Mouse (Mus musculus) cerebellum, adult 2 months (tissue): ENCODE measurements around the gene Adamtsl2. TPM values are rescaled to one million over a fixed set of nuclear protein-coding genes. Genes with fewer than 3 reads are reported as not detected.
A peak's percentile ranks its signal among the peaks of the same experiment; 100 is the strongest.

Experiments used
- DNase-seq, 2 experiments: peaks; one replicate each; pipeline ENCODE4 v3.0.0; 2021
- H3K27ac ChIP-seq: fragments of 200-500 bp; 2 replicates; pipeline ENCODE4 v1.5.1; 2012; ENCODE audit warnings: low read length, control low read depth, inconsistent platforms; ENCODE audit not compliant: insufficient read depth
- H3K27me3 ChIP-seq: fragments of 200-500 bp; 2 replicates; pipeline ENCODE4 v1.6.1; 2012; ENCODE audit warnings: inconsistent platforms, mild to moderate bottlenecking, low read length, moderate library complexity; ENCODE audit not compliant: control insufficient read depth, insufficient read depth
- H3K4me1 ChIP-seq: fragments of 200-500 bp; 2 replicates; pipeline ENCODE4 v1.6.1; 2011; ENCODE audit warnings: low read length; ENCODE audit not compliant: control insufficient read depth, insufficient read depth
- H3K4me3 ChIP-seq: fragments of 200-500 bp; replicated peaks from 2 replicates; pipeline ENCODE3; 2011; ENCODE audit warnings: mild to moderate bottlenecking, low read depth, low read length, control low read depth; ENCODE audit not compliant: insufficient read depth
- CTCF ChIP-seq: fragments of 200-500 bp; IDR thresholded peaks from 2 replicates; pipeline ENCODE4 v1.5.1; 2011; ENCODE audit warnings: low read depth, mild to moderate bottlenecking, control low read depth, low read length, moderate library complexity, borderline replicate concordance; ENCODE audit not compliant: insufficient read depth
- POLR2A ChIP-seq: fragments of 200-500 bp; IDR thresholded peaks from 2 replicates; pipeline ENCODE4 v1.6.1; 2011; ENCODE audit warnings: low read length, control low read depth, borderline replicate concordance; ENCODE audit not compliant: insufficient read depth
- WGBS: fragments of 180-500 bp; shearing (Covaris S2); methylation state at CpG from one replicate; pipeline ENCODE4 v1.1.7; 2018; 5-methylcytosine and 5-hydroxymethylcytosine counted together
- polyA plus RNA-seq: library from polyadenylated mRNA; depleted of rRNA; stranded (reverse); fragments of >200 nt; gene quantifications from 2 replicates; pipeline ENCODE4 v1.2.3, GENCODE M21; 2012; rRNA removed

Adamtsl2 gene
- 3.8 and 4.1 TPM in 2 replicates for polyA plus RNA-seq

GRCm38 (mm10) chr2:27079152-27079584 lies at the start of gene Adamtsl2:
TSS of gene Adamtsl2 (plus strand) at chr2:27079379.
- 12% methylated on average over 10 of the region's 10 CpGs for WGBS
- peak; percentile 19 to 26 for DNase-seq
- no peaks in the 10 kb centered on the region; the same call in 1 of the 2 replicates for H3K4me1 ChIP-seq
- H3K27ac ChIP-seq = no peak within 1 kb of the TSS
- TF ChIP-seq POLR2A = no peak
- TF ChIP-seq CTCF = no peak
- H3K27me3 ChIP-seq = no peaks in the 10 kb centered on the region; the same call in 1 of the 2 replicates
- H3K4me3 ChIP-seq = no peak within 1 kb of the TSS

GRCm38 (mm10) chr2:27032361-27032760 lies 46.8 kb upstream of the Adamtsl2 start:
- DNase-seq = no peak
- H3K4me3 ChIP-seq = no peak overlapping the region
- no peaks in the 10 kb centered on the region for H3K4me1 ChIP-seq
- TF ChIP-seq CTCF = no peak
- TF ChIP-seq POLR2A = no peak
- no peaks in the 10 kb centered on the region for H3K27me3 ChIP-seq
- WGBS = 80% methylated on average over 2 of the region's 2 CpGs
- H3K27ac ChIP-seq = no peak overlapping the region

- TF ChIP-seq POLR2A = no peak
- no peak for TF ChIP-seq CTCF
- Histone ChIP-seq H3K27me3 (no peaks in the 10 kb centered on the region), H3K27ac (no peak overlapping the region), H3K4me3 (no peak overlapping the region), H3K4me1 (no peaks in the 10 kb centered on the region)
- no peak for DNase-seq
- WGBS = 44% methylated on average over 3 of the region's 3 CpGs
Measured at GRCm38 (mm10) chr2:27036003-27036402, 43.2 kb upstream of the Adamtsl2 start.

- WGBS = 62% methylated on average over 4 of the region's 4 CpGs
- Histone ChIP-seq H3K4me1 (no peaks in the 10 kb centered on the region), H3K27me3 (no peaks in the 10 kb centered on the region), H3K27ac (no peak overlapping the region), H3K4me3 (no peak overlapping the region)
- TF ChIP-seq CTCF (no peak), POLR2A (no peak)
- no peak for DNase-seq
Measured at GRCm38 (mm10) chr2:27037008-27037407, 42.2 kb upstream of the Adamtsl2 start.

- H3K27me3 ChIP-seq = no peaks in the 10 kb centered on the region
- no peak overlapping the region for H3K27ac ChIP-seq
- TF ChIP-seq CTCF = peak; percentile 94
- TF ChIP-seq POLR2A = no peak
- peak; percentile 64 to 68 for DNase-seq
- H3K4me3 ChIP-seq = no peak overlapping the region
- 2% methylated on average over 3 of the region's 3 CpGs for WGBS
- H3K4me1 ChIP-seq = no peaks in the 10 kb centered on the region
Measured at GRCm38 (mm10) chr2:27038596-27038995, 40.6 kb upstream of the Adamtsl2 start.

- no peaks in the 10 kb centered on the region for H3K4me1 ChIP-seq
Measured at GRCm38 (mm10) chr2:27039286-27039685, 39.9 kb upstream of the Adamtsl2 start.

GRCm38 (mm10) chr2:27042131-27042844 lies 36.9 kb upstream of the Adamtsl2 start:
- WGBS = 43% methylated on average over 8 of the region's 8 CpGs
- H3K4me1 ChIP-seq = no peaks in the 10 kb centered on the region

More at GRCm38 (mm10) chr2:27039286-27039685, 39.9 kb upstream of the Adamtsl2 start:
- TF ChIP-seq CTCF (peak; percentile 24; the same call in 1 of the 2 replicates), POLR2A (no peak)
- no peak overlapping the region for H3K27ac ChIP-seq
- DNase-seq = peak in 1 of 2 experiments; percentile 28
- WGBS = 7% methylated on average over 1 of the region's 1 CpGs
- no peak overlapping the region for H3K4me3 ChIP-seq
- H3K27me3 ChIP-seq = no peaks in the 10 kb centered on the region

GRCm38 (mm10) chr2:27043461-27043860 lies 35.7 kb upstream of the Adamtsl2 start:
- 26% methylated on average over 3 of the region's 3 CpGs for WGBS
- Histone ChIP-seq H3K4me3 (no peak overlapping the region), H3K27ac (no peak overlapping the region), H3K4me1 (no peaks in the 10 kb centered on the region), H3K27me3 (no peaks in the 10 kb centered on the region)
- DNase-seq = peak; percentile 74 to 80
- TF ChIP-seq CTCF (peak; percentile 81), POLR2A (no peak)

More at GRCm38 (mm10) chr2:27042131-27042844, 36.9 kb upstream of the Adamtsl2 start:
- Histone ChIP-seq H3K27ac (no peak overlapping the region), H3K27me3 (no peaks in the 10 kb centered on the region), H3K4me3 (no peak overlapping the region)
- TF ChIP-seq CTCF (no peak), POLR2A (no peak)
- DNase-seq = no peak
